Mouse (Mus musculus): Measurements from ENCODE around the gene Hecw2. TPM values are rescaled to one million over a fixed set of nuclear protein-coding genes. Genes with fewer than 3 reads are reported as not detected.

Gene Hecw2
- polyA plus RNA-seq, 1 experiment from 2014 or later: 4.8 TPM

DNA sequence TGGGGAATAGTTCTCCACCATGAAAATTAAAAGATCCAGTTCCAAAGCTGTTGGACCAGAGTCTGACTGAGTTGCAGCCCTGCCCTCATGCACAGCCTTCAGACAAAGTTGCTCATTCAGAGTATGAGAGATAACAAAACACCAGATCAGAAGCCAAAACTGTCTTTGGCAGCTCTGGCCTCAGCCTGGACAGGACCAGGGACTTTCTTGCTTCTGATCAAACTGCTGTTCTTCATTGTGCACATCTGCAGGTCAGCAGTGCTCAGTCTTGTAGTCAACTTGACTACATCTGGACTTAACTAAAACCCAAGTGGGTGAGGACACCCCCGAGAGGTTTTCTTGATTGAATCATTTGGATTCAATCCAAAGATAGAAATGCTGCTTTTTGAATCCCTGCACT lies 120.5 kb downstream of the Hecw2 start:
- no peak for ATAC-seq

DNA sequence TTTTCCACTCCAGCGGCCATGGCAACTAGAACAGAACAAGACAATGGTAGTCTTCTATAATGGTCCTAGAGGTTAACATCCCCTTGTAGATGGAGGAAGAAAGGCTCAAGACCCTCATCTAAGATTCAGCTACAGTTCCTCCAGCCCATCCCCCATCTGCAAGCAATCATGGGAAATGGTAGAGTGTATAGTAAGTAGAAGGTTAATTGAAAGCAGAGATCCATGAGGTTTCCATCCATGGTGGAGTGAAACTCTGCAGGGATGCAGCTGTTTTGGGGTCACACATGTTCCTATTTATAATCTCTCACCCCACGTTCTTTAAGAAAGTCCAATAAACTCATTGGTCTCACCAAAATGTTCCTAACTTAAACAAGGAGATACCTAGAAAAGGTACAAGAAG lies 124.8 kb downstream of the Hecw2 start:
- Histone ChIP-seq H3K4me3 (ENCODE audit: low read depth, low read length) (no peak overlapping the region), H3K27me3 (replicated peaks; ENCODE audit: insufficient read depth, low read length) (no peaks in the 10 kb centered on the region), H3K9ac (replicated peaks; ENCODE audit: low read depth) (no peak overlapping the region), H3K36me3 (ENCODE audit: insufficient read depth, low read length) (no peaks in the 10 kb centered on the region), H3K27ac (ENCODE audit: low read length) (no peak overlapping the region), H3K4me1 (ENCODE audit: insufficient read depth, low read depth, low read length) (no peaks in the 10 kb centered on the region), H3K4me2 (replicated peaks; ENCODE audit: low read depth, low read length) (no peak overlapping the region), H3K9me3 (ENCODE audit: low read length) (no peaks in the 10 kb centered on the region)
- TF ChIP-seq EP300 (IDR thresholded peaks at IDR 0.05) (no peak), CTCF (IDR thresholded peaks at IDR 0.05) (no peak)
- WGBS: 83% methylated on average over 2 of the region's 2 CpGs
- ATAC-seq: no peak
- DNase-seq (ENCODE audit: low spot score): no peak

More for the DNA sequence above, 120.5 kb downstream of the Hecw2 start:
- Histone ChIP-seq H3K4me2 (replicated peaks; ENCODE audit: low read depth, low read length) (no peak overlapping the region), H3K9ac (replicated peaks; ENCODE audit: low read depth) (no peak overlapping the region), H3K9me3 (ENCODE audit: low read length) (no peaks in the 10 kb centered on the region), H3K36me3 (ENCODE audit: insufficient read depth, low read length) (no peaks in the 10 kb centered on the region), H3K4me3 (ENCODE audit: low read depth, low read length) (no peak overlapping the region), H3K27me3 (replicated peaks; ENCODE audit: insufficient read depth, low read length) (no peaks in the 10 kb centered on the region), H3K4me1 (ENCODE audit: insufficient read depth, low read depth, low read length) (no peaks in the 10 kb centered on the region; the same call in 1 of the 2 replicates), H3K27ac (ENCODE audit: low read length) (no peak overlapping the region)
- DNase-seq (ENCODE audit: low spot score): no peak
- TF ChIP-seq CTCF (IDR thresholded peaks at IDR 0.05) (no peak), EP300 (IDR thresholded peaks at IDR 0.05) (no peak)
- whole genome bisulfite sequencing: 48% methylated on average over 1 of the region's 1 CpGs

DNA sequence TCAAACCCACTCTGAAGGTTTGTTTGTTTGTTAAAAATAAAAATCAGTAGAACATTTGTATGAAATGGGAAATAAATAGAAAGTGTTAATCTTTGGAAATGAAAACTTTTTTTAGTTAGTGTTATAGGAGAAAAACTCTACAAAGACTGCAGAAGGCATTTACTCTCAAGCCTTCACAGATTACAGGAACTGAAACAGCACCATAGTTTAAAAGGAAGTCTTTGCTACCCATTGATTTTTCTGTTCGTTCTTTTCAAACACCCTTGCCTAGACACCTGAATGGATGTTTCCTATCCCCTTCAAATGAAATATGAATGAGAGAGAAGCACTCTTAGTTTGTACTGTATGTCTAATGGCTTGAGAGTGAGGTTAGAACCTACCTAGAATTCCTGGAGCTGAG lies 126.7 kb downstream of the Hecw2 start:
- H3K27me3 ChIP-seq (replicated peaks; ENCODE audit: insufficient read depth, low read length): no peaks in the 10 kb centered on the region
- DNase-seq (ENCODE audit: low spot score): no peak
- H3K4me3 ChIP-seq (ENCODE audit: low read depth, low read length): no peak overlapping the region
- WGBS: 58% methylated on average over 1 of the region's 1 CpGs
- TF ChIP-seq CTCF (IDR thresholded peaks at IDR 0.05): no peak
- no peak for TF ChIP-seq EP300 (IDR thresholded peaks at IDR 0.05)
- no peaks in the 10 kb centered on the region for H3K9me3 ChIP-seq (ENCODE audit: low read length)
- no peak overlapping the region for H3K4me2 ChIP-seq (replicated peaks; ENCODE audit: low read depth, low read length)
- H3K27ac ChIP-seq (ENCODE audit: low read length): no peak overlapping the region
- no peaks in the 10 kb centered on the region for H3K4me1 ChIP-seq (ENCODE audit: insufficient read depth, low read depth, low read length)
- H3K9ac ChIP-seq (replicated peaks; ENCODE audit: low read depth): no peak overlapping the region
- no peaks in the 10 kb centered on the region for H3K36me3 ChIP-seq (ENCODE audit: insufficient read depth, low read length)
- no peak for ATAC-seq

DNA sequence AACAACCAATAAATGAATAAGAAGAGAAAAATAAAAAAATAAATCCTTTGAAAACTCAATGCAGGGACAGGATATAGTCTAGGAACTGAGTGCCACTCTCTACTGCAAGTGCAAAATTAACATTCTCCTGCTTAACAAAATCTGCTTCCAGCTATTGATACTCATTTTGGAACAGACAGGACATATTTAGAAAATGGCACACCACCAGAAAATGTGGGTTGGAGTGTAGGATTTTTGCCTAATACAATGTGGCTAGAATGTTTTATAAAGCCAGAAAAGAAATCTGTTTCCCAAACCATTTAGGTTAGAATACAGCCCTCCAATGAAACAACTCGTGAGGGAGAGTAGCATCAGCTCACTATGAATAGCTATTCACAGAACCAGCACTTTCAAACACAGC lies 129.5 kb downstream of the Hecw2 start:
- Histone ChIP-seq H3K27ac (ENCODE audit: low read length) (no peak overlapping the region), H3K4me2 (replicated peaks; ENCODE audit: low read depth, low read length) (no peak overlapping the region), H3K9ac (replicated peaks; ENCODE audit: low read depth) (no peak overlapping the region), H3K36me3 (ENCODE audit: insufficient read depth, low read length) (no peaks in the 10 kb centered on the region), H3K4me3 (ENCODE audit: low read depth, low read length) (no peak overlapping the region), H3K4me1 (ENCODE audit: insufficient read depth, low read depth, low read length) (no peaks in the 10 kb centered on the region), H3K27me3 (replicated peaks; ENCODE audit: insufficient read depth, low read length) (no peaks in the 10 kb centered on the region), H3K9me3 (ENCODE audit: low read length) (no peaks in the 10 kb centered on the region)
- DNase-seq (ENCODE audit: low spot score) (no peak), ATAC-seq (no peak)
- TF ChIP-seq EP300 (IDR thresholded peaks at IDR 0.05) (no peak), CTCF (IDR thresholded peaks at IDR 0.05) (no peak)
- WGBS: 84% methylated on average over 1 of the region's 1 CpGs

DNA sequence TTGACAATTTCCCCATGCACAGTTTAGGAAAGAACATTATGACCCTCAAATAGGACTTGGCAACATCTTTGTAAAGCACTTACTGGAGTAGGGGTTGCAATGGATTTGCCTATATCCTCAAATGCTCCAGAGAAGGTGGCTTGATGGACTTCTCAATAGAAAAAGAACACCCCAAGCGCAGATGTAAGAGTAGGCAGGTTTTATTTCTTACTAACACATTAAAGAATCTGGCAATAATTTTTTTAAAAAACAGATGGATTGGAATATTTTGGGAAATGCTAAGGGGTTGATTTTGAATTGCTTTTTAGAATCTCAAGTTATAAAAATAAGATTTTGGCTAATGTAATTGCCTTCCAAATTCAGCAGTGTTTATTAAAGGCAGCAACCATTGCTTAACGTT lies 133.9 kb downstream of the Hecw2 start:
- Histone ChIP-seq H3K36me3 (ENCODE audit: insufficient read depth, low read length) (no peaks in the 10 kb centered on the region), H3K4me3 (ENCODE audit: low read depth, low read length) (no peak overlapping the region), H3K4me2 (replicated peaks; ENCODE audit: low read depth, low read length) (no peak overlapping the region), H3K27ac (ENCODE audit: low read length) (no peak overlapping the region), H3K4me1 (ENCODE audit: insufficient read depth, low read depth, low read length) (no peaks in the 10 kb centered on the region), H3K9me3 (ENCODE audit: low read length) (no peaks in the 10 kb centered on the region), H3K9ac (replicated peaks; ENCODE audit: low read depth) (no peak overlapping the region), H3K27me3 (replicated peaks; ENCODE audit: insufficient read depth, low read length) (no peaks in the 10 kb centered on the region)
- no peak for ATAC-seq
- no peak for DNase-seq (ENCODE audit: low spot score)
- 91% methylated on average over 2 of the region's 2 CpGs for WGBS
- TF ChIP-seq CTCF (IDR thresholded peaks at IDR 0.05): no peak
- TF ChIP-seq EP300 (IDR thresholded peaks at IDR 0.05): no peak

DNA sequence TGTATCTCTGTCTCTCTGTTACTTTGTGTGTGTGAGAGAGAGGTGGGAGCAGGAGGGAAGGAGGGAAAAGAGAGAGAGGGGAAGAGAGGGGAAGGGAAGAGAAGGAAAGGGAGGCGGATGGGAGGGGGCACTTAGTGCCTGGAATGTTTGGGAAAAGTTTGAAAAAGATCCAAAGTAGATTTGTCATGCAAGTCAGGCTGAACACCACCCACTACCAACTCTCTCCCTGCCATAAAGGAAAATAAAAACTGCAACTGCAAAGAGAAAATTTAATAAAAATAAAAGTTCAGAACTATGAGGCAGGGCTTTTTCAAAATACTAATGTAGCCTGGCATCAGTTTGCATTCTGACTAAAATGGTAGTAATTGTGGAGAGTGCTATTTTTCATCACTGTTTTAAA lies 135.2 kb downstream of the Hecw2 start:
- no peak overlapping the region for H3K9ac ChIP-seq (replicated peaks; ENCODE audit: low read depth)
- H3K27me3 ChIP-seq (replicated peaks; ENCODE audit: insufficient read depth, low read length): no peaks in the 10 kb centered on the region
- H3K4me3 ChIP-seq (ENCODE audit: low read depth, low read length): no peak overlapping the region
- no peak for ATAC-seq
- WGBS: 67% methylated on average over 1 of the region's 1 CpGs
- H3K27ac ChIP-seq (ENCODE audit: low read length): no peak overlapping the region
- no peak overlapping the region for H3K4me2 ChIP-seq (replicated peaks; ENCODE audit: low read depth, low read length)
- H3K4me1 ChIP-seq (ENCODE audit: insufficient read depth, low read depth, low read length): no peaks in the 10 kb centered on the region
- TF ChIP-seq EP300 (IDR thresholded peaks at IDR 0.05) (no peak), CTCF (IDR thresholded peaks at IDR 0.05) (no peak)
- H3K36me3 ChIP-seq (ENCODE audit: insufficient read depth, low read length): no peaks in the 10 kb centered on the region
- no peak for DNase-seq (ENCODE audit: low spot score)
- no peaks in the 10 kb centered on the region for H3K9me3 ChIP-seq (ENCODE audit: low read length)

DNA sequence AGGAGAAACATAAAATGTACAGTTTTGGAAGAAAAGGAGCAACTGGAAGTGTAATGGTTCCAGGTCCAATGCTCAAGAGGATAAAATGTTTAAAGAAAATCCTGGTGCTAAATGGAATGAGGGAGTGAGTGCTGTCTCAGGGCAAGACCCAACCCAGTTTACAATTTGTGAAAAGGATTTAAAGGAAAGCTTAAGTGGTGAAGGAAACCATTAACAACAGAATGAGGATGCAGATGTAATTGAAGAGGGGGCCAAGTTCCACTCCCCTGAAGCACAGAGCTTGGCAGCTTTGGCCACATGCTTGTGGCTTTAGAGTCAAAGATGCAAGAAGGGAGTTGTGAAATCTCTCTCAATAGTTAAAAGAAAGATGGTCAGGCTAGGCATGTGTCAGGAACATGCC lies 142.2 kb downstream of the Hecw2 start:
- Histone ChIP-seq H3K27me3 (replicated peaks; ENCODE audit: insufficient read depth, low read length) (no peaks in the 10 kb centered on the region), H3K4me3 (ENCODE audit: low read depth, low read length) (no peak overlapping the region), H3K4me2 (replicated peaks; ENCODE audit: low read depth, low read length) (no peak overlapping the region), H3K9ac (replicated peaks; ENCODE audit: low read depth) (no peak overlapping the region), H3K36me3 (ENCODE audit: insufficient read depth, low read length) (no peaks in the 10 kb centered on the region), H3K9me3 (ENCODE audit: low read length) (no peaks in the 10 kb centered on the region), H3K4me1 (ENCODE audit: insufficient read depth, low read depth, low read length) (no peaks in the 10 kb centered on the region), H3K27ac (ENCODE audit: low read length) (no peak overlapping the region)
- no peak for TF ChIP-seq EP300 (IDR thresholded peaks at IDR 0.05)
- TF ChIP-seq CTCF (IDR thresholded peaks at IDR 0.05): no peak
- ATAC-seq: no peak
- no peak for DNase-seq (ENCODE audit: low spot score)
